Mouse (Mus musculus) embryonic facial prominence, embryonic 15.5 days (tissue): Measurements from ENCODE around the gene Gpx8. TPM values are rescaled to one million over a fixed set of nuclear protein-coding genes. Genes with fewer than 3 reads are reported as not detected.

Experiments used
- ATAC-seq: fragments of 200-750 bp; cut with Nextera tagmentation; 2 replicates; pipeline ENCODE4 v1.8.0; 2017; ENCODE audit warnings: low read depth, moderate TSS enrichment; ENCODE audit not compliant: insufficient number of reproducible peaks, low FRiP score, low TSS enrichment
- H3K27ac ChIP-seq: fragments of 300-500 bp; sonication (generic); replicated peaks from 2 replicates; pipeline ENCODE4 v1.5.1; 2015; ENCODE audit warnings: mild to moderate bottlenecking, inconsistent platforms
- H3K27me3 ChIP-seq: fragments of 300-500 bp; sonication (generic); 2 replicates; pipeline ENCODE4 v1.6.1; 2015; ENCODE audit warnings: inconsistent platforms
- H3K36me3 ChIP-seq: fragments of 300-500 bp; sonication (generic); 2 replicates; pipeline ENCODE4 v1.6.1; 2015; ENCODE audit warnings: mild to moderate bottlenecking, inconsistent platforms
- H3K4me1 ChIP-seq: fragments of 300-500 bp; sonication (generic); 2 replicates; pipeline ENCODE4 v1.6.1; 2015; ENCODE audit warnings: inconsistent platforms
- H3K4me2 ChIP-seq: fragments of 300-500 bp; sonication (generic); replicated peaks from 2 replicates; pipeline ENCODE4 v1.6.1; 2015; ENCODE audit warnings: mild to moderate bottlenecking, inconsistent platforms
- H3K4me3 ChIP-seq: fragments of 300-500 bp; sonication (generic); replicated peaks from 2 replicates; pipeline ENCODE4 v1.5.1; 2015; ENCODE audit warnings: mild to moderate bottlenecking, inconsistent platforms
- H3K9ac ChIP-seq: fragments of 300-500 bp; sonication (generic); 2 replicates; pipeline ENCODE4 v1.6.1; 2015; ENCODE audit warnings: inconsistent platforms
- H3K9me3 ChIP-seq: fragments of 300-500 bp; sonication (generic); replicated peaks from 2 replicates; pipeline ENCODE4 v1.6.1; 2016; ENCODE audit warnings: inconsistent platforms
- WGBS: fragments of 180-500 bp; shearing (Covaris S2); methylation state at CpG from one replicate; pipeline ENCODE4 v1.1.7; 2015; 5-methylcytosine and 5-hydroxymethylcytosine counted together
- polyA plus RNA-seq: library from polyadenylated mRNA; unstranded; fragments of >200 nt; fragmentation: Nextera tagmentation; extraction: Ambion mirVana; gene quantifications from 2 replicates; pipeline ENCODE4 v1.2.1, GENCODE M21; 2015

Gene Gpx8
- polyA plus RNA-seq, 1 experiment from 2014 or later: 190 TPM

DNA sequence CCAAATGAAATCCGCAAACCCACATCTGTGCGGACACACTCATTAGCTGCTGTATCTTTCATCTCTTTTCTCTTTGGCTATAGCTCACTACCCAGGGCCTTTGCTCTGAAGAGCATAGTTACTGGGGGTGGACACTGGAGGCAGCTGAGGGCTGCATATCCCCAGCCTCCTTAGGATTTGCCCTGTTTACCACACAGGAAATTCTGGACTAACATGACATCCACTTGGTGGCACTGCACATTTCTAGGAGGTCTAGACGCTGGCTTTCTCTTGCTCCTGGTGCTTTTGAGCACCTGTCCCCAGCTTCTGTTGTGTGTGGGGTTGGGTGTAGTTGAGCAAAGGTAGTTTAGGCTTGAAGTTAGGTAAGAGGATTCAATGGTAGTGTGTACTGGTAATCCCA is 1.4 kb upstream of the Gpx8 start:
- Histone ChIP-seq H3K9ac (no peak overlapping the region), H3K27ac (no peak overlapping the region), H3K4me3 (no peak overlapping the region), H3K9me3 (no peaks in the 10 kb centered on the region), H3K4me2 (no peak overlapping the region), H3K27me3 (no peaks in the 10 kb centered on the region), H3K36me3 (peaks cover 8% of the 10 kb centered on the region), H3K4me1 (peaks cover 10% of the 10 kb centered on the region; the same call in 1 of the 2 replicates)
- WGBS: 73% methylated on average over 3 of the region's 3 CpGs
- no peak for ATAC-seq

DNA sequence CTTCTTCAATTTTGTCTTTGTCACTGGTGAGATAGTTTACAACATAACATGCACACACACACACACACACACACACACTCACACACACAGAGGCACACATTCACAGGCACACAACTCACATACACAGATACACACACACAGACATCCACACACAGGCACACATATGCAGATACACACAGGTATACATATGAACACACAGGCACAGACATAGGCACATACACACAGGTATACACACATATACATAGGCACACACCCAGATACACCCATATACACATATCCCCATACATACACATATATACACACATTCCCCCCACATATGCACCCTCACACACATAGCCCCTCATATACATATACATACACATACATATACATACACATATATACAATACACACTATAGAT is 808 bp upstream of the Gpx8 start:
- Histone ChIP-seq H3K36me3 (peaks cover 12% of the 10 kb centered on the region), H3K9me3 (no peaks in the 10 kb centered on the region), H3K27ac (no peak overlapping the region), H3K4me2 (peak overlapping the region; percentile 56), H3K9ac (no peak overlapping the region), H3K4me3 (0 out of 2 replicates have a peak overlapping the region, but pooled peaks have one; percentile 63), H3K4me1 (peaks cover 10% of the 10 kb centered on the region; the same call in 1 of the 2 replicates), H3K27me3 (no peaks in the 10 kb centered on the region)
- no peak for ATAC-seq

- Histone ChIP-seq H3K27ac (peak overlapping the region; percentile 93), H3K4me1 (peaks cover 10% of the 10 kb centered on the region; the same call in 1 of the 2 replicates), H3K9ac (peak overlapping the region; percentile 55), H3K27me3 (no peaks in the 10 kb centered on the region), H3K4me3 (peak overlapping the region; percentile 63), H3K9me3 (no peaks in the 10 kb centered on the region), H3K4me2 (peak overlapping the region; percentile 56), H3K36me3 (peaks cover 16% of the 10 kb centered on the region)
- 9% methylated on average over 18 of the region's 18 CpGs for WGBS
- no peak for ATAC-seq
Observed at GRCm38 (mm10) chr13:113045458-113046110, 626 bp downstream of the Gpx8 start.

GRCm38 (mm10) chr13:113044876-113045275 is 1.3 kb downstream of the Gpx8 start:
- 44% methylated on average over 3 of the region's 3 CpGs for WGBS
- 0 out of 2 replicates have a peak overlapping the region, but pooled peaks have one; percentile 93 for H3K27ac ChIP-seq
- ATAC-seq: no peak
- peaks cover 16% of the 10 kb centered on the region for H3K36me3 ChIP-seq
- peak overlapping the region; percentile 56 for H3K4me2 ChIP-seq
- H3K4me3 ChIP-seq: peak overlapping the region; percentile 63
- peaks cover 10% of the 10 kb centered on the region; the same call in 1 of the 2 replicates for H3K4me1 ChIP-seq
- H3K9ac ChIP-seq: peak overlapping the region; percentile 21; the same call in 1 of the 2 replicates
- H3K9me3 ChIP-seq: no peaks in the 10 kb centered on the region
- no peaks in the 10 kb centered on the region for H3K27me3 ChIP-seq

DNA sequence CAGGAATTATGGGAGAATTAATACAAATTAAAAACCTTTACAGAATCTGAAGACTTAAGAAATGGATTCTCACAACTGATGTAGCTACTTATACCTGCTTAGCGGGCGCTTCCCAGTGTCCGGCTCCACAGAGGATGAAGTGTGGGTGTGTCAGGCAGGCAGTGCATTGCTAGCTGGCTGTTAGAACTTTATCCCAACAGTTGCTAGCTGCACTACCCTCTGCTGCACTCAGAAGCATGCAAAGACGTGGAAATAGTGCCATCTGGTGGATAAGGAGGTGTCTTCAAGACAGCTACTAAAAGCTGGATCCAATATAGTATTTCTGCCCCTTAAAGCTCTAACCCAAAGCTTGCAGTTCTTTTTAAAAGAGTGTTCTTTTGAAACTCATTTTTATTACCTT is 10.4 kb downstream of the Gpx8 start:
- WGBS: 0% methylated on average over 4 of the region's 4 CpGs
- H3K4me2 ChIP-seq: peak overlapping the region; percentile 97
- H3K9me3 ChIP-seq: no peaks in the 10 kb centered on the region
- peak; percentile 89 for ATAC-seq
- H3K9ac ChIP-seq: no peak overlapping the region
- peaks cover 36% of the 10 kb centered on the region for H3K27me3 ChIP-seq
- H3K27ac ChIP-seq: no peak overlapping the region
- H3K4me1 ChIP-seq: peaks cover 23% of the 10 kb centered on the region
- no peaks in the 10 kb centered on the region for H3K36me3 ChIP-seq
- peak overlapping the region; percentile 53 for H3K4me3 ChIP-seq

- H3K36me3 ChIP-seq: no peaks in the 10 kb centered on the region
- no peaks in the 10 kb centered on the region for H3K9me3 ChIP-seq
- peak within 1 kb of the TSS; percentile 97 for H3K4me2 ChIP-seq
- no peak within 1 kb of the TSS for H3K27ac ChIP-seq
- under 1% methylated on average over 46 of the region's 46 CpGs for WGBS
- peak; percentile 53; the same call in 1 of the 2 replicates for ATAC-seq
- peak within 1 kb of the TSS; percentile 35 for H3K9ac ChIP-seq
- H3K27me3 ChIP-seq: peaks cover 36% of the 10 kb centered on the region
- H3K4me1 ChIP-seq: peaks cover 23% of the 10 kb centered on the region
- peak within 1 kb of the TSS; percentile 53 for H3K4me3 ChIP-seq
Observed at GRCm38 (mm10) chr13:113034950-113035421, 11.2 kb downstream of the Gpx8 start, which contains the start of gene Cdc20b. Gene Cdc20b (plus strand): TSS chr13:113035111.

GRCm38 (mm10) chr13:113034271-113034886 is 11.8 kb downstream of the Gpx8 start:
- H3K4me2 ChIP-seq: peak overlapping the region; percentile 97
- H3K9me3 ChIP-seq: no peaks in the 10 kb centered on the region
- H3K4me1 ChIP-seq: peaks cover 23% of the 10 kb centered on the region
- H3K27ac ChIP-seq: no peak overlapping the region
- peaks cover 36% of the 10 kb centered on the region for H3K27me3 ChIP-seq
- H3K4me3 ChIP-seq: peak overlapping the region; percentile 53
- H3K9ac ChIP-seq: peak overlapping the region; percentile 35; the same call in 1 of the 2 replicates
- ATAC-seq: no peak
- H3K36me3 ChIP-seq: no peaks in the 10 kb centered on the region
- WGBS: 5% methylated on average over 11 of the region's 11 CpGs

GRCm38 (mm10) chr13:113032831-113033230 is 13.4 kb downstream of the Gpx8 start:
- Histone ChIP-seq H3K4me1 (peaks cover 23% of the 10 kb centered on the region), H3K9me3 (no peaks in the 10 kb centered on the region), H3K4me2 (no peak overlapping the region), H3K27me3 (peaks cover 36% of the 10 kb centered on the region), H3K4me3 (no peak overlapping the region), H3K36me3 (no peaks in the 10 kb centered on the region), H3K27ac (no peak overlapping the region), H3K9ac (no peak overlapping the region)
- no peak for ATAC-seq

- WGBS: under 1% methylated on average over 40 of the region's 40 CpGs
- peaks cover 36% of the 10 kb centered on the region for H3K27me3 ChIP-seq
- H3K9me3 ChIP-seq: no peaks in the 10 kb centered on the region
- no peak overlapping the region for H3K27ac ChIP-seq
- peak; percentile 22; the same call in 1 of the 2 replicates for ATAC-seq
- peaks cover 23% of the 10 kb centered on the region for H3K4me1 ChIP-seq
- peak overlapping the region; percentile 98 for H3K4me2 ChIP-seq
- H3K9ac ChIP-seq: peak overlapping the region; percentile 33; the same call in 1 of the 2 replicates
- peak overlapping the region; percentile 53 for H3K4me3 ChIP-seq
- H3K36me3 ChIP-seq: no peaks in the 10 kb centered on the region
Observed at GRCm38 (mm10) chr13:113031792-113032571, 14.2 kb downstream of the Gpx8 start.

- WGBS: 2% methylated on average over 7 of the region's 7 CpGs
- H3K4me2 ChIP-seq: peak overlapping the region; percentile 98
- peaks cover 23% of the 10 kb centered on the region for H3K4me1 ChIP-seq
- H3K9ac ChIP-seq: no peak overlapping the region
- no peak overlapping the region for H3K27ac ChIP-seq
- ATAC-seq: no peak
- no peaks in the 10 kb centered on the region for H3K9me3 ChIP-seq
- no peaks in the 10 kb centered on the region for H3K36me3 ChIP-seq
- H3K27me3 ChIP-seq: peaks cover 36% of the 10 kb centered on the region
- peak overlapping the region; percentile 53 for H3K4me3 ChIP-seq
Observed at GRCm38 (mm10) chr13:113031351-113031750, 14.9 kb downstream of the Gpx8 start.
